Mouse (Mus musculus): Measurements from ENCODE around the gene Ppp1r3a. TPM values are rescaled to one million over a fixed set of nuclear protein-coding genes. Genes with fewer than 3 reads are reported as not detected.

The Ppp1r3a gene
- 0.02 TPM in 1 of 2 replicates, not detected in the other for polyA plus RNA-seq (2015; fragmentation: Nextera tagmentation; extraction: Ambion mirVana)

- no peaks in the 10 kb centered on the region for H3K9me3 ChIP-seq (replicated peaks)
- 72% methylated on average over 7 of the region's 7 CpGs for WGBS (ENCODE audit: insufficient replicate concordance)
- H3K9ac ChIP-seq, result no peak within 1 kb of the TSS
- no peak within 1 kb of the TSS for H3K4me3 ChIP-seq (replicated peaks)
- no peak within 1 kb of the TSS for H3K27ac ChIP-seq
- no peak for DNase-seq
- no peak within 1 kb of the TSS for H3K4me2 ChIP-seq
- H3K4me1 ChIP-seq (replicated peaks), result no peaks in the 10 kb centered on the region
- ATAC-seq (ENCODE audit: low read depth), result no peak
- H3K27me3 ChIP-seq, result no peaks in the 10 kb centered on the region
- no peaks in the 10 kb centered on the region for H3K36me3 ChIP-seq
Observed at GRCm38 (mm10) chr6:14754901-14755591, at the start of gene Ppp1r3a. Gene Ppp1r3a, minus strand, starts transcription at chr6:14755274.

GRCm38 (mm10) chr6:14787157-14787938 is 32.3 kb upstream of the Ppp1r3a start:
- no peak for ATAC-seq (ENCODE audit: low read depth)
- no peaks in the 10 kb centered on the region for H3K27me3 ChIP-seq
- H3K36me3 ChIP-seq, result no peaks in the 10 kb centered on the region

GRCm38 (mm10) chr6:14777920-14778319 is 22.8 kb upstream of the Ppp1r3a start:
- WGBS (ENCODE audit: insufficient replicate concordance), result 66% methylated on average over 4 of the region's 4 CpGs
- H3K9ac ChIP-seq, result no peak overlapping the region
- no peak overlapping the region for H3K27ac ChIP-seq
- ATAC-seq (ENCODE audit: low read depth), result no peak
- no peaks in the 10 kb centered on the region for H3K27me3 ChIP-seq
- H3K36me3 ChIP-seq, result no peaks in the 10 kb centered on the region
- no peaks in the 10 kb centered on the region for H3K9me3 ChIP-seq (replicated peaks)
- H3K4me3 ChIP-seq (replicated peaks), result no peak overlapping the region
- H3K4me2 ChIP-seq, result no peak overlapping the region
- no peaks in the 10 kb centered on the region for H3K4me1 ChIP-seq (replicated peaks)
- DNase-seq, result no peak

More at GRCm38 (mm10) chr6:14787157-14787938, 32.3 kb upstream of the Ppp1r3a start:
- DNase-seq, result no peak
- H3K4me3 ChIP-seq (replicated peaks), result no peak overlapping the region
- H3K9me3 ChIP-seq (replicated peaks), result no peaks in the 10 kb centered on the region
- H3K4me1 ChIP-seq (replicated peaks), result no peaks in the 10 kb centered on the region
- H3K4me2 ChIP-seq, result no peak overlapping the region
- H3K27ac ChIP-seq, result no peak overlapping the region
- no peak overlapping the region for H3K9ac ChIP-seq
- WGBS (ENCODE audit: insufficient replicate concordance), result 59% methylated on average over 1 of the region's 1 CpGs

- DNase-seq (no peak), ATAC-seq (ENCODE audit: low read depth) (no peak)
- Histone ChIP-seq H3K4me1 (replicated peaks) (no peaks in the 10 kb centered on the region), H3K9me3 (replicated peaks) (no peaks in the 10 kb centered on the region), H3K4me2 (no peak overlapping the region), H3K4me3 (replicated peaks) (no peak overlapping the region), H3K9ac (no peak overlapping the region), H3K27ac (no peak overlapping the region), H3K27me3 (no peaks in the 10 kb centered on the region), H3K36me3 (no peaks in the 10 kb centered on the region)
- WGBS (ENCODE audit: insufficient replicate concordance), result 47% methylated on average over 2 of the region's 2 CpGs
Observed at GRCm38 (mm10) chr6:14771717-14772116, 16.6 kb upstream of the Ppp1r3a start.

- Histone ChIP-seq H3K36me3 (no peaks in the 10 kb centered on the region), H3K9me3 (replicated peaks) (no peaks in the 10 kb centered on the region), H3K4me2 (no peak overlapping the region), H3K27ac (no peak overlapping the region), H3K4me1 (replicated peaks) (no peaks in the 10 kb centered on the region), H3K4me3 (replicated peaks) (no peak overlapping the region), H3K27me3 (no peaks in the 10 kb centered on the region), H3K9ac (no peak overlapping the region)
- ATAC-seq (ENCODE audit: low read depth) (no peak), DNase-seq (no peak)
- 54% methylated on average over 3 of the region's 3 CpGs for WGBS (ENCODE audit: insufficient replicate concordance)
Observed at GRCm38 (mm10) chr6:14757486-14757885, 2.4 kb upstream of the Ppp1r3a start.

GRCm38 (mm10) chr6:14753512-14753911 is 1.6 kb downstream of the Ppp1r3a start:
- H3K27me3 ChIP-seq, result no peaks in the 10 kb centered on the region
- DNase-seq (no peak), ATAC-seq (ENCODE audit: low read depth) (no peak)
- H3K27ac ChIP-seq, result no peak overlapping the region
- no peaks in the 10 kb centered on the region for H3K9me3 ChIP-seq (replicated peaks)
- H3K9ac ChIP-seq, result no peak overlapping the region
- WGBS (ENCODE audit: insufficient replicate concordance), result 55% methylated on average over 4 of the region's 4 CpGs
- no peak overlapping the region for H3K4me2 ChIP-seq
- H3K36me3 ChIP-seq, result no peaks in the 10 kb centered on the region
- no peaks in the 10 kb centered on the region for H3K4me1 ChIP-seq (replicated peaks)
- H3K4me3 ChIP-seq (replicated peaks), result no peak overlapping the region

- Histone ChIP-seq H3K4me1 (replicated peaks) (no peaks in the 10 kb centered on the region), H3K4me3 (replicated peaks) (no peak overlapping the region), H3K36me3 (no peaks in the 10 kb centered on the region), H3K9ac (no peak overlapping the region), H3K27me3 (no peaks in the 10 kb centered on the region), H3K27ac (no peak overlapping the region), H3K9me3 (replicated peaks) (no peaks in the 10 kb centered on the region), H3K4me2 (no peak overlapping the region)
- ATAC-seq (ENCODE audit: low read depth) (no peak), DNase-seq (no peak)
- 14% methylated on average over 1 of the region's 1 CpGs for WGBS (ENCODE audit: insufficient replicate concordance)
Observed at GRCm38 (mm10) chr6:14752211-14752610, 2.9 kb downstream of the Ppp1r3a start.

- Histone ChIP-seq H3K4me3 (replicated peaks) (no peak overlapping the region), H3K9me3 (replicated peaks) (no peaks in the 10 kb centered on the region), H3K4me1 (replicated peaks) (no peaks in the 10 kb centered on the region), H3K27me3 (no peaks in the 10 kb centered on the region), H3K4me2 (no peak overlapping the region), H3K9ac (no peak overlapping the region), H3K36me3 (no peaks in the 10 kb centered on the region), H3K27ac (no peak overlapping the region)
- 54% methylated on average over 2 of the region's 2 CpGs for WGBS (ENCODE audit: insufficient replicate concordance)
- ATAC-seq (ENCODE audit: low read depth) (no peak), DNase-seq (no peak)
Observed at GRCm38 (mm10) chr6:14747000-14747399, 8.1 kb downstream of the Ppp1r3a start.

GRCm38 (mm10) chr6:14736017-14736416 is 19.1 kb downstream of the Ppp1r3a start:
- Histone ChIP-seq H3K4me1 (replicated peaks) (no peaks in the 10 kb centered on the region), H3K9ac (no peak overlapping the region), H3K4me3 (replicated peaks) (no peak overlapping the region), H3K9me3 (replicated peaks) (no peaks in the 10 kb centered on the region), H3K36me3 (no peaks in the 10 kb centered on the region), H3K27me3 (no peaks in the 10 kb centered on the region), H3K4me2 (no peak overlapping the region), H3K27ac (no peak overlapping the region)
- WGBS (ENCODE audit: insufficient replicate concordance), result 64% methylated on average over 2 of the region's 2 CpGs
- ATAC-seq (ENCODE audit: low read depth) (no peak), DNase-seq (no peak)

GRCm38 (mm10) chr6:14731011-14731410 is 24.1 kb downstream of the Ppp1r3a start:
- Histone ChIP-seq H3K4me1 (replicated peaks) (no peaks in the 10 kb centered on the region), H3K9ac (no peak overlapping the region), H3K9me3 (replicated peaks) (no peaks in the 10 kb centered on the region), H3K27me3 (no peaks in the 10 kb centered on the region), H3K36me3 (no peaks in the 10 kb centered on the region), H3K27ac (no peak overlapping the region), H3K4me3 (replicated peaks) (no peak overlapping the region), H3K4me2 (no peak overlapping the region)
- ATAC-seq (ENCODE audit: low read depth) (no peak), DNase-seq (no peak)
- 61% methylated on average over 5 of the region's 5 CpGs for WGBS (ENCODE audit: insufficient replicate concordance)

GRCm38 (mm10) chr6:14720772-14721414 is 34.2 kb downstream of the Ppp1r3a start:
- Histone ChIP-seq H3K36me3 (no peaks in the 10 kb centered on the region), H3K4me3 (replicated peaks) (no peak overlapping the region), H3K27me3 (no peaks in the 10 kb centered on the region), H3K9ac (no peak overlapping the region), H3K4me1 (replicated peaks) (no peaks in the 10 kb centered on the region), H3K4me2 (no peak overlapping the region), H3K9me3 (replicated peaks) (no peaks in the 10 kb centered on the region), H3K27ac (no peak overlapping the region)
- DNase-seq (no peak), ATAC-seq (ENCODE audit: low read depth) (no peak)
- 53% methylated on average over 4 of the region's 4 CpGs for WGBS (ENCODE audit: insufficient replicate concordance)

All from liver, embryonic 13.5 days (tissue).